Mouse (Mus musculus): Measurements from ENCODE around the gene Zkscan16.

- TF ChIP-seq CTCF (IDR thresholded peaks at IDR 0.05; ENCODE audit: low read depth) (no peak), EP300 (IDR thresholded peaks at IDR 0.05; ENCODE audit: low read depth) (no peak)
Observed at GRCm38 (mm10) chr4:58941638-58942037, 1.8 kb upstream of the Zkscan16 start.
